Mouse (Mus musculus): ENCODE data around the gene Ndufaf3. TPM values are rescaled to one million over a fixed set of nuclear protein-coding genes. Genes with fewer than 3 reads are reported as not detected.

Gene Ndufaf3
- polyA plus RNA-seq, 1 experiment from 2014 or later = 55.8 TPM

- no peak overlapping the region for H3K4me2 ChIP-seq (ENCODE audit: low read depth, low read length)
- H3K36me3 ChIP-seq (ENCODE audit: control insufficient read depth, insufficient read depth, low read length) = no peaks in the 10 kb centered on the region
- H3K9ac ChIP-seq (ENCODE audit: low read length) = no peak overlapping the region
- WGBS = 77% methylated on average over 4 of the region's 4 CpGs
- H3K27ac ChIP-seq (ENCODE audit: low read length) = no peak overlapping the region
- H3K27me3 ChIP-seq (ENCODE audit: control insufficient read depth, insufficient read depth, low read depth, low read length) = no peaks in the 10 kb centered on the region
- no peaks in the 10 kb centered on the region for H3K9me3 ChIP-seq (ENCODE audit: control insufficient read depth, low read length)
- no peak for ATAC-seq (ENCODE audit: low read depth)
- no peak overlapping the region for H3K4me3 ChIP-seq (ENCODE audit: low read length)
- H3K4me1 ChIP-seq (replicated peaks; ENCODE audit: control insufficient read depth, insufficient read depth, low read length) = peaks cover 14% of the 10 kb centered on the region
Observed at GRCm38 (mm10) chr9:108591462-108591861, 24.2 kb upstream of the Ndufaf3 start.

GRCm38 (mm10) chr9:108589229-108589628 is 22.0 kb upstream of the Ndufaf3 start:
- no peak for ATAC-seq (ENCODE audit: low read depth)
- Histone ChIP-seq H3K36me3 (ENCODE audit: control insufficient read depth, insufficient read depth, low read length) (no peaks in the 10 kb centered on the region), H3K9me3 (ENCODE audit: control insufficient read depth, low read length) (no peaks in the 10 kb centered on the region), H3K9ac (ENCODE audit: low read length) (no peak overlapping the region), H3K4me2 (ENCODE audit: low read depth, low read length) (no peak overlapping the region), H3K27me3 (ENCODE audit: control insufficient read depth, insufficient read depth, low read depth, low read length) (no peaks in the 10 kb centered on the region), H3K4me1 (replicated peaks; ENCODE audit: control insufficient read depth, insufficient read depth, low read length) (peaks cover 14% of the 10 kb centered on the region), H3K4me3 (ENCODE audit: low read length) (no peak overlapping the region), H3K27ac (ENCODE audit: low read length) (no peak overlapping the region)
- WGBS = 62% methylated on average over 5 of the region's 5 CpGs

- H3K4me3 ChIP-seq (ENCODE audit: low read length) = no peak overlapping the region
Observed at GRCm38 (mm10) chr9:108587571-108588180, 20.4 kb upstream of the Ndufaf3 start.

GRCm38 (mm10) chr9:108579344-108579690 is 12.1 kb upstream of the Ndufaf3 start:
- Histone ChIP-seq H3K4me2 (ENCODE audit: low read depth, low read length) (peak overlapping the region; percentile 89), H3K9me3 (ENCODE audit: control insufficient read depth, low read length) (no peaks in the 10 kb centered on the region), H3K36me3 (ENCODE audit: control insufficient read depth, insufficient read depth, low read length) (peaks cover 15% of the 10 kb centered on the region), H3K27me3 (ENCODE audit: control insufficient read depth, insufficient read depth, low read depth, low read length) (no peaks in the 10 kb centered on the region), H3K4me3 (ENCODE audit: low read length) (peak overlapping the region; percentile 83), H3K9ac (ENCODE audit: low read length) (peak overlapping the region; percentile 93), H3K27ac (ENCODE audit: low read length) (peak overlapping the region; percentile 69), H3K4me1 (replicated peaks; ENCODE audit: control insufficient read depth, insufficient read depth, low read length) (peaks cover 24% of the 10 kb centered on the region)
- ATAC-seq (ENCODE audit: low read depth) = peak; percentile 8; the same call in 1 of the 2 replicates
- 57% methylated on average over 5 of the region's 5 CpGs for WGBS

More at GRCm38 (mm10) chr9:108587571-108588180, 20.4 kb upstream of the Ndufaf3 start:
- peak overlapping the region; percentile 34; the same call in 1 of the 2 replicates for H3K9ac ChIP-seq (ENCODE audit: low read length)
- no peaks in the 10 kb centered on the region for H3K9me3 ChIP-seq (ENCODE audit: control insufficient read depth, low read length)
- H3K36me3 ChIP-seq (ENCODE audit: control insufficient read depth, insufficient read depth, low read length) = no peaks in the 10 kb centered on the region
- peaks cover 14% of the 10 kb centered on the region for H3K4me1 ChIP-seq (replicated peaks; ENCODE audit: control insufficient read depth, insufficient read depth, low read length)
- H3K27ac ChIP-seq (ENCODE audit: low read length) = 0 out of 2 replicates have a peak overlapping the region, but pooled peaks have one; percentile 58
- no peaks in the 10 kb centered on the region for H3K27me3 ChIP-seq (ENCODE audit: control insufficient read depth, insufficient read depth, low read depth, low read length)
- 6% methylated on average over 14 of the region's 14 CpGs for WGBS
- peak; percentile 95 for ATAC-seq (ENCODE audit: low read depth)
- H3K4me2 ChIP-seq (ENCODE audit: low read depth, low read length) = peak overlapping the region; percentile 44

- WGBS = 3% methylated on average over 51 of the region's 51 CpGs
- Histone ChIP-seq H3K27ac (ENCODE audit: low read length) (peak within 1 kb of the TSS; percentile 95), H3K4me1 (replicated peaks; ENCODE audit: control insufficient read depth, insufficient read depth, low read length) (peaks cover 24% of the 10 kb centered on the region), H3K27me3 (ENCODE audit: control insufficient read depth, insufficient read depth, low read depth, low read length) (no peaks in the 10 kb centered on the region), H3K36me3 (ENCODE audit: control insufficient read depth, insufficient read depth, low read length) (peaks cover 15% of the 10 kb centered on the region), H3K9me3 (ENCODE audit: control insufficient read depth, low read length) (no peaks in the 10 kb centered on the region), H3K4me3 (ENCODE audit: low read length) (peak within 1 kb of the TSS; percentile 83), H3K9ac (ENCODE audit: low read length) (peak within 1 kb of the TSS; percentile 93), H3K4me2 (ENCODE audit: low read depth, low read length) (peak within 1 kb of the TSS; percentile 89)
- peak; percentile 99 for ATAC-seq (ENCODE audit: low read depth)
Observed at GRCm38 (mm10) chr9:108578545-108579343, 11.5 kb upstream of the Ndufaf3 start, which contains the start of gene Wdr6. Gene Wdr6 (minus strand): TSS chr9:108578739.

- peak; percentile 32 for ATAC-seq (ENCODE audit: low read depth)
- Histone ChIP-seq H3K36me3 (ENCODE audit: control insufficient read depth, insufficient read depth, low read length) (peaks cover 20% of the 10 kb centered on the region), H3K4me1 (replicated peaks; ENCODE audit: control insufficient read depth, insufficient read depth, low read length) (peaks cover 24% of the 10 kb centered on the region)
Observed at GRCm38 (mm10) chr9:108577934-108578544, 10.8 kb upstream of the Ndufaf3 start.

GRCm38 (mm10) chr9:108577025-108577424 is 9.8 kb upstream of the Ndufaf3 start:
- Histone ChIP-seq H3K4me1 (replicated peaks; ENCODE audit: control insufficient read depth, insufficient read depth, low read length) (peaks cover 24% of the 10 kb centered on the region), H3K36me3 (ENCODE audit: control insufficient read depth, insufficient read depth, low read length) (peaks cover 30% of the 10 kb centered on the region), H3K27me3 (ENCODE audit: control insufficient read depth, insufficient read depth, low read depth, low read length) (no peaks in the 10 kb centered on the region), H3K4me3 (ENCODE audit: low read length) (peak overlapping the region; percentile 83), H3K27ac (ENCODE audit: low read length) (no peak overlapping the region), H3K9me3 (ENCODE audit: control insufficient read depth, low read length) (no peaks in the 10 kb centered on the region), H3K4me2 (ENCODE audit: low read depth, low read length) (peak overlapping the region; percentile 89), H3K9ac (ENCODE audit: low read length) (peak overlapping the region; percentile 93)
- 40% methylated on average over 6 of the region's 6 CpGs for WGBS
- ATAC-seq (ENCODE audit: low read depth) = no peak

More at GRCm38 (mm10) chr9:108577934-108578544, 10.8 kb upstream of the Ndufaf3 start:
- WGBS = under 1% methylated on average over 24 of the region's 24 CpGs
- Histone ChIP-seq H3K9me3 (ENCODE audit: control insufficient read depth, low read length) (no peaks in the 10 kb centered on the region), H3K4me3 (ENCODE audit: low read length) (peak overlapping the region; percentile 83), H3K27me3 (ENCODE audit: control insufficient read depth, insufficient read depth, low read depth, low read length) (no peaks in the 10 kb centered on the region), H3K27ac (ENCODE audit: low read length) (peak overlapping the region; percentile 95), H3K4me2 (ENCODE audit: low read depth, low read length) (peak overlapping the region; percentile 89), H3K9ac (ENCODE audit: low read length) (peak overlapping the region; percentile 93)

- no peak for ATAC-seq (ENCODE audit: low read depth)
- no peaks in the 10 kb centered on the region for H3K9me3 ChIP-seq (ENCODE audit: control insufficient read depth, low read length)
- no peak overlapping the region for H3K27ac ChIP-seq (ENCODE audit: low read length)
- peaks cover 37% of the 10 kb centered on the region for H3K36me3 ChIP-seq (ENCODE audit: control insufficient read depth, insufficient read depth, low read length)
- no peak overlapping the region for H3K4me2 ChIP-seq (ENCODE audit: low read depth, low read length)
- WGBS = 74% methylated on average over 37 of the region's 37 CpGs
- peaks cover 24% of the 10 kb centered on the region for H3K4me1 ChIP-seq (replicated peaks; ENCODE audit: control insufficient read depth, insufficient read depth, low read length)
- no peak overlapping the region for H3K4me3 ChIP-seq (ENCODE audit: low read length)
- no peak overlapping the region for H3K9ac ChIP-seq (ENCODE audit: low read length)
- no peaks in the 10 kb centered on the region for H3K27me3 ChIP-seq (ENCODE audit: control insufficient read depth, insufficient read depth, low read depth, low read length)
Observed at GRCm38 (mm10) chr9:108575321-108576297, 8.4 kb upstream of the Ndufaf3 start.

Measured in lung, embryonic 16.5 days (tissue).